Mouse (Mus musculus): ENCODE measurements around the gene Rab44. TPM values are rescaled to one million over a fixed set of nuclear protein-coding genes. Genes with fewer than 3 reads are reported as not detected.
A peak's percentile ranks its signal among the peaks of the same experiment; 100 is the strongest.

Rab44 gene
- total and polyA plus RNA-seq, 3 experiments, result 0.23 to 0.70 TPM; not detected in 1

GRCm38 (mm10) chr17:29071820-29072219 lies 42.1 kb upstream of the Rab44 start:
- intact Hi-C loops (cut with DNase I), result no loop called here

GRCm38 (mm10) chr17:29072701-29073307 lies 41.1 kb upstream of the Rab44 start:
- 21% methylated on average over 11 of the region's 11 CpGs for WGBS
- no peaks in the 10 kb centered on the region for H3K79me2 ChIP-seq (replicated peaks; ENCODE audit: control insufficient read depth, insufficient read depth, low read length)
- H3K4me3 ChIP-seq, result no peak overlapping the region
- no peaks in the 10 kb centered on the region for H3K36me3 ChIP-seq (ENCODE audit: control insufficient read depth, insufficient read depth, low read length)
- H3K9ac ChIP-seq (ENCODE audit: low read depth, low read length), result no peak overlapping the region
- no peaks in the 10 kb centered on the region for H3K27me3 ChIP-seq (ENCODE audit: control insufficient read depth, insufficient read depth, low read length)
- H3K4me1 ChIP-seq (ENCODE audit: control insufficient read depth, insufficient read depth, low read length), result peaks cover 4% of the 10 kb centered on the region
- no peak overlapping the region for H3K27ac ChIP-seq
- TF ChIP-seq EP300 (IDR thresholded peaks at IDR 0.05; ENCODE audit: insufficient read depth, low read depth, low read length) (no peak), CTCF (IDR thresholded peaks at IDR 0.05) (no peak), POLR2A (IDR thresholded peaks at IDR 0.05; ENCODE audit: insufficient read depth, low read depth, low read length) (no peak)
- DNase-seq, result no peak
- intact Hi-C loops (cut with DNase I), result no loop called here

More at GRCm38 (mm10) chr17:29071820-29072219, 42.1 kb upstream of the Rab44 start:
- H3K4me3 ChIP-seq, result no peak overlapping the region
- H3K27me3 ChIP-seq (ENCODE audit: control insufficient read depth, insufficient read depth, low read length), result no peaks in the 10 kb centered on the region
- no peak for TF ChIP-seq CTCF (IDR thresholded peaks at IDR 0.05)
- no peak for TF ChIP-seq EP300 (IDR thresholded peaks at IDR 0.05; ENCODE audit: insufficient read depth, low read depth, low read length)
- no peak for TF ChIP-seq POLR2A (IDR thresholded peaks at IDR 0.05; ENCODE audit: insufficient read depth, low read depth, low read length)
- 64% methylated on average over 5 of the region's 5 CpGs for WGBS
- H3K9ac ChIP-seq (ENCODE audit: low read depth, low read length), result no peak overlapping the region
- peaks cover 4% of the 10 kb centered on the region for H3K4me1 ChIP-seq (ENCODE audit: control insufficient read depth, insufficient read depth, low read length)
- H3K36me3 ChIP-seq (ENCODE audit: control insufficient read depth, insufficient read depth, low read length), result no peaks in the 10 kb centered on the region
- no peak overlapping the region for H3K27ac ChIP-seq
- DNase-seq, result no peak
- no peaks in the 10 kb centered on the region for H3K79me2 ChIP-seq (replicated peaks; ENCODE audit: control insufficient read depth, insufficient read depth, low read length)

DNA sequence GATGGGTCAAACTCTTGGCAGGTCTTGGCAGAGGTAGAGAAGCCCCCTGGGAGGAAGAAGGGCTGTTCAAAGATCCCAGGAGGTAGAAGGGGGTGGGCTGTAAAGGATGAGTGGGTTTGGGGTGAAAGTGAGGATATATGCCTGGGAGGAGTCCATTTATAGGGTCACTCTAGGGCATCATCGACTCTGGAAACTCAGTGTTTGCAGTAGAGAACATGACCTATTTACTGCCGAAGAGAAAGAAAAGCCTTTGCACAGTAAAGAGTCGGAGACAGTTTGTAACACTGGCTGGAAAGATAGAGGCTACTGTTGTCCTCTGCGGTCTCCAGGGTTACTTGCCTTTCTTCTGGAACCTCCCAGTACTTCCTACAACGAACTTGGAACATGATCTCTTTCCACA lies 40.6 kb upstream of the Rab44 start:
- no peak for DNase-seq
- H3K79me2 ChIP-seq (replicated peaks; ENCODE audit: control insufficient read depth, insufficient read depth, low read length), result no peaks in the 10 kb centered on the region
- H3K9ac ChIP-seq (ENCODE audit: low read depth, low read length), result no peak overlapping the region
- WGBS, result 30% methylated on average over 5 of the region's 5 CpGs
- TF ChIP-seq POLR2A (IDR thresholded peaks at IDR 0.05; ENCODE audit: insufficient read depth, low read depth, low read length) (no peak), CTCF (IDR thresholded peaks at IDR 0.05) (no peak), EP300 (IDR thresholded peaks at IDR 0.05; ENCODE audit: insufficient read depth, low read depth, low read length) (no peak)
- H3K27ac ChIP-seq, result no peak overlapping the region
- peaks cover 4% of the 10 kb centered on the region for H3K4me1 ChIP-seq (ENCODE audit: control insufficient read depth, insufficient read depth, low read length)
- no peaks in the 10 kb centered on the region for H3K27me3 ChIP-seq (ENCODE audit: control insufficient read depth, insufficient read depth, low read length)
- no peak overlapping the region for H3K4me3 ChIP-seq
- intact Hi-C loops (cut with DNase I), result no loop called here
- no peaks in the 10 kb centered on the region for H3K36me3 ChIP-seq (ENCODE audit: control insufficient read depth, insufficient read depth, low read length)

GRCm38 (mm10) chr17:29074085-29074484 lies 39.9 kb upstream of the Rab44 start:
- H3K9ac ChIP-seq (ENCODE audit: low read depth, low read length), result no peak overlapping the region
- no peaks in the 10 kb centered on the region for H3K27me3 ChIP-seq (ENCODE audit: control insufficient read depth, insufficient read depth, low read length)
- no peak overlapping the region for H3K27ac ChIP-seq
- H3K36me3 ChIP-seq (ENCODE audit: control insufficient read depth, insufficient read depth, low read length), result no peaks in the 10 kb centered on the region
- H3K4me1 ChIP-seq (ENCODE audit: control insufficient read depth, insufficient read depth, low read length), result peaks cover 4% of the 10 kb centered on the region
- H3K4me3 ChIP-seq, result no peak overlapping the region
- intact Hi-C loops (cut with DNase I), result no loop called here
- 78% methylated on average over 13 of the region's 13 CpGs for WGBS
- no peak for DNase-seq
- no peak for TF ChIP-seq EP300 (IDR thresholded peaks at IDR 0.05; ENCODE audit: insufficient read depth, low read depth, low read length)
- no peak for TF ChIP-seq POLR2A (IDR thresholded peaks at IDR 0.05; ENCODE audit: insufficient read depth, low read depth, low read length)
- no peak for TF ChIP-seq CTCF (IDR thresholded peaks at IDR 0.05)
- no peaks in the 10 kb centered on the region for H3K79me2 ChIP-seq (replicated peaks; ENCODE audit: control insufficient read depth, insufficient read depth, low read length)

DNA sequence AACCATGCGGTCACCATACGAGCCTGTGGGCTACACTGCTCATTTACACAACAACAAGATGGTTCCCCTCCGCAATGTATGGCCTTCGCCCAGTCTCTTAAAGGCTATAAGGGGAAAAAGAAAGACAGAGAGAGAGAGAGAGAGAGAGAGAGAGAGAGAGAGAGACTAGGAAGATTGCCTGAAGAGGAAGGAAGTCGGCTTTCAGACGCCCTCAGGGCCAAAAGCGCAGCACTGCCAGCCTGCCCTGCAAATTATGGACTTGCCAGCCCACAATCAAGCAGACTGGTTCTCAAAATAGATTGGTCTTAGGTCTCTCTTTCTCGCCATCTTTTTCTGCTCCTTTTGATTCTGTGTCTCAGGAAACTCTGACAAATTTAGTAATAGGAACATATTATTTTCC lies 37.7 kb upstream of the Rab44 start:
- Histone ChIP-seq H3K27ac (no peak overlapping the region), H3K4me1 (ENCODE audit: control insufficient read depth, insufficient read depth, low read length) (peaks cover 6% of the 10 kb centered on the region), H3K79me2 (replicated peaks; ENCODE audit: control insufficient read depth, insufficient read depth, low read length) (no peaks in the 10 kb centered on the region), H3K9ac (ENCODE audit: low read depth, low read length) (no peak overlapping the region), H3K36me3 (ENCODE audit: control insufficient read depth, insufficient read depth, low read length) (no peaks in the 10 kb centered on the region), H3K27me3 (ENCODE audit: control insufficient read depth, insufficient read depth, low read length) (no peaks in the 10 kb centered on the region), H3K4me3 (no peak overlapping the region)
- no peak for DNase-seq
- 64% methylated on average over 8 of the region's 8 CpGs for WGBS
- intact Hi-C loops (cut with DNase I), result loop anchor here (2.0 kb wide), 1 partner anchor 13 kb away; no protein-coding TSS in a partner anchor
- TF ChIP-seq CTCF (IDR thresholded peaks at IDR 0.05) (no peak), EP300 (IDR thresholded peaks at IDR 0.05; ENCODE audit: insufficient read depth, low read depth, low read length) (no peak), POLR2A (IDR thresholded peaks at IDR 0.05; ENCODE audit: insufficient read depth, low read depth, low read length) (no peak)

- Histone ChIP-seq H3K4me1 (ENCODE audit: control insufficient read depth, insufficient read depth, low read length) (peaks cover 5% of the 10 kb centered on the region), H3K27me3 (ENCODE audit: control insufficient read depth, insufficient read depth, low read length) (no peaks in the 10 kb centered on the region), H3K9ac (ENCODE audit: low read depth, low read length) (peak overlapping the region; percentile 70), H3K79me2 (replicated peaks; ENCODE audit: control insufficient read depth, insufficient read depth, low read length) (no peaks in the 10 kb centered on the region), H3K27ac (peak overlapping the region; percentile 80), H3K4me3 (peak overlapping the region; percentile 42), H3K36me3 (ENCODE audit: control insufficient read depth, insufficient read depth, low read length) (no peaks in the 10 kb centered on the region)
- intact Hi-C loops (cut with DNase I), result loop anchor here (2.0 kb wide), 2 partner anchors 15 to 23 kb away; no protein-coding TSS in a partner anchor
- peak; percentile 60 to 62 for DNase-seq
- TF ChIP-seq POLR2A (IDR thresholded peaks at IDR 0.05; ENCODE audit: insufficient read depth, low read depth, low read length) (0 out of 2 replicates have a peak, but pooled peaks have one; percentile 17), CTCF (IDR thresholded peaks at IDR 0.05) (peak; percentile 36), EP300 (IDR thresholded peaks at IDR 0.05; ENCODE audit: insufficient read depth, low read depth, low read length) (no peak)
- 13% methylated on average over 14 of the region's 14 CpGs for WGBS
Measured at GRCm38 (mm10) chr17:29077786-29078509, 36.0 kb upstream of the Rab44 start.
